Mouse (Mus musculus): Measurements from ENCODE around the gene Ackr4. TPM values are rescaled to one million over a fixed set of nuclear protein-coding genes. Genes with fewer than 3 reads are reported as not detected.

The Ackr4 gene
- polyA plus RNA-seq, 1 experiment from 2014 or later, result 3.2 TPM

GRCm38 (mm10) chr9:104128110-104128509 is 1.4 kb upstream of the Ackr4 start:
- Histone ChIP-seq H3K4me2 (ENCODE audit: low read depth, low read length) (no peak overlapping the region), H3K9ac (ENCODE audit: low read depth, low read length) (no peak overlapping the region), H3K9me3 (ENCODE audit: control insufficient read depth, low read length) (no peaks in the 10 kb centered on the region), H3K36me3 (ENCODE audit: control insufficient read depth, insufficient read depth, low read length) (no peaks in the 10 kb centered on the region), H3K27me3 (replicated peaks; ENCODE audit: control insufficient read depth, insufficient read depth, low read length) (no peaks in the 10 kb centered on the region), H3K27ac (replicated peaks; ENCODE audit: low read depth, low read length) (no peak overlapping the region), H3K4me3 (ENCODE audit: low read depth, low read length) (no peak overlapping the region), H3K4me1 (ENCODE audit: control insufficient read depth, insufficient read depth, low read length) (peaks cover 8% of the 10 kb centered on the region)
- WGBS, result 56% methylated on average over 2 of the region's 2 CpGs
- ATAC-seq (ENCODE audit: low read depth) (no peak), DNase-seq (ENCODE audit: low spot score) (peak; percentile 54)

GRCm38 (mm10) chr9:104123622-104124021 is 3.1 kb downstream of the Ackr4 start:
- peaks cover 22% of the 10 kb centered on the region for H3K4me1 ChIP-seq (ENCODE audit: control insufficient read depth, insufficient read depth, low read length)
- WGBS, result 24% methylated on average over 5 of the region's 5 CpGs
- ATAC-seq (ENCODE audit: low read depth) (peak; percentile 47; the same call in 1 of the 2 replicates), DNase-seq (ENCODE audit: low spot score) (peak; percentile 68)
- no peaks in the 10 kb centered on the region for H3K9me3 ChIP-seq (ENCODE audit: control insufficient read depth, low read length)
- H3K4me3 ChIP-seq (ENCODE audit: low read depth, low read length), result no peak overlapping the region
- no peaks in the 10 kb centered on the region for H3K36me3 ChIP-seq (ENCODE audit: control insufficient read depth, insufficient read depth, low read length)
- no peak overlapping the region for H3K27ac ChIP-seq (replicated peaks; ENCODE audit: low read depth, low read length)
- H3K9ac ChIP-seq (ENCODE audit: low read depth, low read length), result no peak overlapping the region
- no peaks in the 10 kb centered on the region for H3K27me3 ChIP-seq (replicated peaks; ENCODE audit: control insufficient read depth, insufficient read depth, low read length)
- H3K4me2 ChIP-seq (ENCODE audit: low read depth, low read length), result no peak overlapping the region

- 59% methylated on average over 5 of the region's 5 CpGs for WGBS
- ATAC-seq (ENCODE audit: low read depth) (no peak; the same call in 1 of the 2 replicates), DNase-seq (ENCODE audit: low spot score) (no peak)
- Histone ChIP-seq H3K27ac (replicated peaks; ENCODE audit: low read depth, low read length) (no peak overlapping the region), H3K4me2 (ENCODE audit: low read depth, low read length) (no peak overlapping the region), H3K9me3 (ENCODE audit: control insufficient read depth, low read length) (no peaks in the 10 kb centered on the region), H3K36me3 (ENCODE audit: control insufficient read depth, insufficient read depth, low read length) (no peaks in the 10 kb centered on the region), H3K9ac (ENCODE audit: low read depth, low read length) (no peak overlapping the region), H3K4me1 (ENCODE audit: control insufficient read depth, insufficient read depth, low read length) (peaks cover 26% of the 10 kb centered on the region), H3K4me3 (ENCODE audit: low read depth, low read length) (no peak overlapping the region), H3K27me3 (replicated peaks; ENCODE audit: control insufficient read depth, insufficient read depth, low read length) (no peaks in the 10 kb centered on the region)
Measured at GRCm38 (mm10) chr9:104123101-104123500, 3.6 kb downstream of the Ackr4 start.

GRCm38 (mm10) chr9:104109151-104109550 is 17.6 kb downstream of the Ackr4 start:
- H3K4me1 ChIP-seq (ENCODE audit: control insufficient read depth, insufficient read depth, low read length), result peaks cover 11% of the 10 kb centered on the region; the same call in 1 of the 2 replicates
- H3K9me3 ChIP-seq (ENCODE audit: control insufficient read depth, low read length), result peaks cover 8% of the 10 kb centered on the region; the same call in 1 of the 2 replicates
- no peaks in the 10 kb centered on the region for H3K36me3 ChIP-seq (ENCODE audit: control insufficient read depth, insufficient read depth, low read length)
- no peak overlapping the region for H3K4me2 ChIP-seq (ENCODE audit: low read depth, low read length)
- H3K27ac ChIP-seq (replicated peaks; ENCODE audit: low read depth, low read length), result peak overlapping the region; percentile 49; the same call in 1 of the 2 replicates
- no peaks in the 10 kb centered on the region for H3K27me3 ChIP-seq (replicated peaks; ENCODE audit: control insufficient read depth, insufficient read depth, low read length)
- H3K4me3 ChIP-seq (ENCODE audit: low read depth, low read length), result no peak overlapping the region
- 59% methylated on average over 5 of the region's 5 CpGs for WGBS
- H3K9ac ChIP-seq (ENCODE audit: low read depth, low read length), result no peak overlapping the region
- peak; percentile 71 for DNase-seq (ENCODE audit: low spot score)
- ATAC-seq (ENCODE audit: low read depth), result peak; percentile 47; the same call in 1 of the 2 replicates

- no peaks in the 10 kb centered on the region for H3K36me3 ChIP-seq (ENCODE audit: control insufficient read depth, insufficient read depth, low read length)
- no peak overlapping the region for H3K4me2 ChIP-seq (ENCODE audit: low read depth, low read length)
- no peak overlapping the region for H3K4me3 ChIP-seq (ENCODE audit: low read depth, low read length)
- no peak overlapping the region for H3K9ac ChIP-seq (ENCODE audit: low read depth, low read length)
- no peak for DNase-seq (ENCODE audit: low spot score)
- H3K9me3 ChIP-seq (ENCODE audit: control insufficient read depth, low read length), result peaks cover 8% of the 10 kb centered on the region; the same call in 1 of the 2 replicates
- H3K27me3 ChIP-seq (replicated peaks; ENCODE audit: control insufficient read depth, insufficient read depth, low read length), result no peaks in the 10 kb centered on the region
- H3K4me1 ChIP-seq (ENCODE audit: control insufficient read depth, insufficient read depth, low read length), result peaks cover 11% of the 10 kb centered on the region; the same call in 1 of the 2 replicates
- peak overlapping the region; percentile 49; the same call in 1 of the 2 replicates for H3K27ac ChIP-seq (replicated peaks; ENCODE audit: low read depth, low read length)
- peak; percentile 30; the same call in 1 of the 2 replicates for ATAC-seq (ENCODE audit: low read depth)
- 56% methylated on average over 2 of the region's 2 CpGs for WGBS
Measured at GRCm38 (mm10) chr9:104108571-104109143, 18.1 kb downstream of the Ackr4 start.

- Histone ChIP-seq H3K9me3 (ENCODE audit: control insufficient read depth, low read length) (peaks cover 8% of the 10 kb centered on the region; the same call in 1 of the 2 replicates), H3K4me2 (ENCODE audit: low read depth, low read length) (no peak overlapping the region), H3K27me3 (replicated peaks; ENCODE audit: control insufficient read depth, insufficient read depth, low read length) (no peaks in the 10 kb centered on the region), H3K4me3 (ENCODE audit: low read depth, low read length) (no peak overlapping the region), H3K9ac (ENCODE audit: low read depth, low read length) (no peak overlapping the region), H3K36me3 (ENCODE audit: control insufficient read depth, insufficient read depth, low read length) (no peaks in the 10 kb centered on the region), H3K27ac (replicated peaks; ENCODE audit: low read depth, low read length) (no peak overlapping the region), H3K4me1 (ENCODE audit: control insufficient read depth, insufficient read depth, low read length) (peaks cover 8% of the 10 kb centered on the region)
- ATAC-seq (ENCODE audit: low read depth) (no peak), DNase-seq (ENCODE audit: low spot score) (no peak)
- WGBS, result 80% methylated on average over 6 of the region's 6 CpGs
Measured at GRCm38 (mm10) chr9:104107482-104107881, 19.3 kb downstream of the Ackr4 start.

- H3K27me3 ChIP-seq (replicated peaks; ENCODE audit: control insufficient read depth, insufficient read depth, low read length), result no peaks in the 10 kb centered on the region
Measured at GRCm38 (mm10) chr9:104106930-104107329, 19.8 kb downstream of the Ackr4 start.

GRCm38 (mm10) chr9:104104986-104105385 is 21.7 kb downstream of the Ackr4 start:
- Histone ChIP-seq H3K4me2 (ENCODE audit: low read depth, low read length) (no peak overlapping the region), H3K4me1 (ENCODE audit: control insufficient read depth, insufficient read depth, low read length) (peaks cover 19% of the 10 kb centered on the region), H3K9me3 (ENCODE audit: control insufficient read depth, low read length) (no peaks in the 10 kb centered on the region), H3K9ac (ENCODE audit: low read depth, low read length) (no peak overlapping the region), H3K27ac (replicated peaks; ENCODE audit: low read depth, low read length) (no peak overlapping the region), H3K27me3 (replicated peaks; ENCODE audit: control insufficient read depth, insufficient read depth, low read length) (no peaks in the 10 kb centered on the region), H3K4me3 (ENCODE audit: low read depth, low read length) (no peak overlapping the region), H3K36me3 (ENCODE audit: control insufficient read depth, insufficient read depth, low read length) (no peaks in the 10 kb centered on the region)
- 73% methylated on average over 2 of the region's 2 CpGs for WGBS
- ATAC-seq (ENCODE audit: low read depth), result no peak
- DNase-seq (ENCODE audit: low spot score), result no peak

More at GRCm38 (mm10) chr9:104106930-104107329, 19.8 kb downstream of the Ackr4 start:
- Histone ChIP-seq H3K27ac (replicated peaks; ENCODE audit: low read depth, low read length) (no peak overlapping the region), H3K4me3 (ENCODE audit: low read depth, low read length) (no peak overlapping the region), H3K4me2 (ENCODE audit: low read depth, low read length) (no peak overlapping the region), H3K36me3 (ENCODE audit: control insufficient read depth, insufficient read depth, low read length) (no peaks in the 10 kb centered on the region), H3K4me1 (ENCODE audit: control insufficient read depth, insufficient read depth, low read length) (peaks cover 13% of the 10 kb centered on the region), H3K9ac (ENCODE audit: low read depth, low read length) (no peak overlapping the region), H3K9me3 (ENCODE audit: control insufficient read depth, low read length) (peaks cover 7% of the 10 kb centered on the region; the same call in 1 of the 2 replicates)
- ATAC-seq (ENCODE audit: low read depth) (no peak), DNase-seq (ENCODE audit: low spot score) (no peak)
- 78% methylated on average over 9 of the region's 9 CpGs for WGBS

- DNase-seq (ENCODE audit: low spot score), result no peak
- Histone ChIP-seq H3K4me3 (ENCODE audit: low read depth, low read length) (no peak overlapping the region), H3K36me3 (ENCODE audit: control insufficient read depth, insufficient read depth, low read length) (no peaks in the 10 kb centered on the region), H3K27me3 (replicated peaks; ENCODE audit: control insufficient read depth, insufficient read depth, low read length) (no peaks in the 10 kb centered on the region), H3K27ac (replicated peaks; ENCODE audit: low read depth, low read length) (0 out of 2 replicates have a peak overlapping the region, but pooled peaks have one; percentile 40), H3K9ac (ENCODE audit: low read depth, low read length) (no peak overlapping the region), H3K4me2 (ENCODE audit: low read depth, low read length) (no peak overlapping the region), H3K4me1 (ENCODE audit: control insufficient read depth, insufficient read depth, low read length) (peaks cover 12% of the 10 kb centered on the region), H3K9me3 (ENCODE audit: control insufficient read depth, low read length) (no peaks in the 10 kb centered on the region)
- ATAC-seq (ENCODE audit: low read depth), result no peak
- WGBS, result 38% methylated on average over 2 of the region's 2 CpGs
Measured at GRCm38 (mm10) chr9:104102901-104103300, 23.8 kb downstream of the Ackr4 start.
